Mouse (Mus musculus): ENCODE results near the gene Snx11. TPM values are rescaled to one million over a fixed set of nuclear protein-coding genes. Genes with fewer than 3 reads are reported as not detected.
A peak's percentile ranks its signal among the peaks of the same experiment; 100 is the strongest.
"Not testable (repeated sequence)": the region's sequence is repeated elsewhere in the genome, so short reads cannot be mapped to it uniquely, and the experiment has no call there.

Snx11 gene
- total RNA-seq (2021): 23.4 and 27.2 TPM in 2 replicates
- long read RNA-seq, experiment 1, transcript Snx11-202 (8 exons, 2,197 nt): major isoform, 14 of 36 reads
- long read RNA-seq, experiment 1, transcript Snx11-201 (9 exons, 2,551 nt): minor isoform, 11 of 36 reads
- long read RNA-seq, experiment 1, partial matches to known transcripts: 2 of 36 reads
- long read RNA-seq, experiment 1, other reads (novel, unspliced or antisense): 9 of 36 reads
- long read RNA-seq, experiment 2, transcript Snx11-202 (8 exons, 2,197 nt): major isoform, 9 of 26 reads
- long read RNA-seq, experiment 2, transcript Snx11-201 (9 exons, 2,551 nt): minor isoform, 6 of 26 reads
- long read RNA-seq, experiment 2, partial matches to known transcripts: 2 of 26 reads
- long read RNA-seq, experiment 2, other reads (novel, unspliced or antisense): 9 of 26 reads

GRCm38 (mm10) chr11:96776968-96777962 lies at the start of gene Snx11:
TSS of gene Snx11 (minus strand) at chr11:96777559.
- DNase-seq: peak; percentile 100

GRCm38 (mm10) chr11:96826481-96826880 lies 49.1 kb upstream of the Snx11 start:
- DNase-seq: peak; percentile 59

GRCm38 (mm10) chr11:96824783-96825495 lies 47.6 kb upstream of the Snx11 start:
- peak; percentile 90 for DNase-seq

- DNase-seq: peak; percentile 96
These were observed 46.8 kb upstream of the Snx11 start for GRCm38 (mm10) chr11:96823880-96824782.

GRCm38 (mm10) chr11:96823471-96823837 lies 46.1 kb upstream of the Snx11 start:
- peak; percentile 54 for DNase-seq

GRCm38 (mm10) chr11:96822675-96823470 lies 45.5 kb upstream of the Snx11 start:
- peak; percentile 84 for DNase-seq

GRCm38 (mm10) chr11:96821956-96822355 lies 44.6 kb upstream of the Snx11 start:
- no peak for DNase-seq

- DNase-seq: no peak
These were observed 40.9 kb upstream of the Snx11 start for GRCm38 (mm10) chr11:96818128-96818710.

GRCm38 (mm10) chr11:96816979-96817378 lies 39.6 kb upstream of the Snx11 start:
- DNase-seq: no peak

- DNase-seq: no peak
These were observed 39.1 kb upstream of the Snx11 start for GRCm38 (mm10) chr11:96816494-96816893.

- DNase-seq: no peak
These were observed 38.5 kb upstream of the Snx11 start for GRCm38 (mm10) chr11:96815895-96816294.

GRCm38 (mm10) chr11:96814443-96814842 lies 37.1 kb upstream of the Snx11 start:
- DNase-seq: no peak

- DNase-seq: no peak
These were observed 36.6 kb upstream of the Snx11 start for GRCm38 (mm10) chr11:96813920-96814319.

GRCm38 (mm10) chr11:96813455-96813854 lies 36.1 kb upstream of the Snx11 start:
- DNase-seq: no peak

- DNase-seq: not testable (repeated sequence)
These were observed 33.8 kb upstream of the Snx11 start for GRCm38 (mm10) chr11:96811188-96811587.

GRCm38 (mm10) chr11:96809562-96810235 lies 32.3 kb upstream of the Snx11 start:
- no peak for DNase-seq

GRCm38 (mm10) chr11:96808066-96808465 lies 30.7 kb upstream of the Snx11 start:
- DNase-seq: no peak

- no peak for DNase-seq
These were observed 28.2 kb upstream of the Snx11 start for GRCm38 (mm10) chr11:96805606-96806005.

GRCm38 (mm10) chr11:96799511-96799910 lies 22.2 kb upstream of the Snx11 start:
- no peak for DNase-seq
